Mouse (Mus musculus) cortical plate, adult 2 months (tissue): ENCODE results near the gene Abhd6.

ENCODE experiments used
- CTCF ChIP-seq: fragments of 200-500 bp; IDR thresholded peaks from 2 replicates; pipeline ENCODE4 v1.5.1; 2011; ENCODE audit warnings: mild to moderate bottlenecking, control low read depth, low read length; ENCODE audit not compliant: insufficient read depth; ENCODE audit errors: extremely low read depth
- POLR2A ChIP-seq: fragments of 200-500 bp; IDR thresholded peaks from 2 replicates; pipeline ENCODE4 v1.6.1; 2011; ENCODE audit warnings: mild to moderate bottlenecking, low read length, control low read depth; ENCODE audit not compliant: insufficient read depth; ENCODE audit errors: extremely low read depth

GRCm38 (mm10) chr14:7991108-7991776 is 11.5 kb upstream of the Abhd6 start:
- no peak for TF ChIP-seq CTCF
- no peak for TF ChIP-seq POLR2A
